Mouse (Mus musculus): ENCODE data around the gene Gabpb1.

Gabpb1 gene

DNA sequence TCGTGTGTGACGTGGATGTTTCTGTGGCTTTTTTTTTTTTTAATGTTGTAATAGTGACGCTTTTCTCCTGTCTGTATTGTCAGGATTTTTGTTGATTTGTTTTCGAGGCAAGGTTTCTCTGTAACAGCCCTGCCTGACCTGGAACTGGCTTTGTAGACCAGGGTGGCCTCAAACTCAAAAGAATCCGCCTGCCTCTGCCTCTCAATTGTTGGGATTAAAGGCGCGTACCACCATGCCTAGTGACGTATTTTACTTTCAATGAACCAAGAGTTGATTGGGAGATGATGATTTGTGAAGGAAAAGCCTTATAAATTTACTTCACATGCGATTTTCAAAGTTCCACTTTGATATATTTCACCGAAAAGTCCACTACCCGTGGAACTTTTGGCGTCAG is at the start of gene Gabpb1:
Gabpb1 (minus strand) TSS at position 216 of the 394 bp plus-strand sequence.
- DNase-seq (ENCODE audit: low spot score in 2 of 2) = no peak

DNA sequence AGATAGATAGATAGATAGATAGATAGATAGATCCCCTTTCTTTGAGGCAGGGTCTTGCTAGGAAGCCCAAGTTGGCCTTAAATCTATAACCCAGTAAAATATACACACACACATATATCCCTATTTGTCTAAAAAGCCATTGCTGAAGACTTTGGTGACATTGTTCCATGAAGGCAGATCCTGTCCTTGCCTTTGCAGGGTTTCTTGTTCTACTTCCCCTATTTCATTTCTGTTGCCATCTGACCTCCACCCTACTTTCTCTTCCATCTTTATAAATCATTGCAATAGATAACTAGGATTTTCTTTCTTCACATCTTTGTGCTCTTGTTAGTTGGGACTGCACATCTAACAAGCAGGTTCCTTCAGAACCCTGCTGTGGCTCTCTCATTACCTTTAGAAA is 36.8 kb upstream of the Gabpb1 start:
- DNase-seq (ENCODE audit: low spot score in 2 of 2) = no peak

DNA sequence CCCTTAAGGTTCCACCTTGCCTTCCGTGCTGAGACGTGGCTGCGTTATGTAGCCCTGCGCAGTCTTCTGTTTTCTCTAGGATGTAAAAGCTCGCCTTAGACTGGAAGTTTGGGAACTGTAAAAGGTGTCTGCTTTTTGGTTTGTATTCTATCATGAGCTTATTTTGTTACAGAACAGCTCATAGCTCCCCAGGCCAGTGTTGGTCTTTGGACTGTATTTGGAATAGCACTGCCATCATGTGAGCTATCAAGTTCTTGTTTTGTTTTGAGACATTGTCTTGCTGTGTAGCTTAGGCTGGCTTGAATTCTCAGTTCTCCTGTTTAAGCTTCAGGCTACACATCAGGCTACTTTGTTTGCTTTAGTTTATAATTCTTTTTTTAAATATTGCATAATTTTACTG is 36.4 kb upstream of the Gabpb1 start:
- DNase-seq (ENCODE audit: low spot score in 2 of 2) = no peak

DNA sequence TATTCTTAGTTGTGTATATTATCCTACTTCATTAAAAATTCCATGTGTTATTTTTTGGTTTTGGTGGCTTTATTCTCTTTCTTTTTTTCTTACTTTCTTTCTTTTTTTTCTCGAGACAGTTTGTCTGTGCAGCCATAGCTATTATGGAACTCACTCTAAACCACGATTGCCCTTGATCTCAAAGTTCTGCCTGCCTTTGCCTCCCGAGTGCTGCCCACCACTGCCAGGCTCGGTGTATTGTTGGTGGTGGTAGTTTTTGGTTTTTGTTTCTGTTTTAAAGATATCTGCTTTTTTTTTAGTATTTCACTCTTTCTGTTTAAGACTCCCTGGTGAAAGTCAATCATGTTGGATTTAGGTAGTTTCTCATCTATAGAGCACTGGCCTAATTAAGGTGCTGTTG is 32.2 kb upstream of the Gabpb1 start:
- DNase-seq (ENCODE audit: low spot score in 2 of 2) = no peak

DNA sequence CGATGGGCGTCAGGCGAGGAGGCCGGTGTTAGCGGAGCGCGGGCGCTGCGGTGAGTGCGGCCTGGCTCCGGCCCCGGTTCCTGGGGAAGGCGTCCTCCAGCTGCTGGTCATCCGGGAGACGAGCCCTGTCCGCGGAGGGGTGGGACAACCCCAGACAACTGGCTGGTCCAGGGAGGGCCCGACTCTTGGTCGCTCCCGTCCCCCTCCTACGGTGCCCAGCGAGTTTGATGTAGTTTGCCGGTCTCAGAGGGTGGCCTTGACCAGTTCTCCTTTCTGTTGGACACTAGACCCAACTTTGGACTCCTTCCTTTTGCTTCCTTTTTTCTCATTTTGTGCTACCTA is 31.3 kb upstream of the Gabpb1 start:
- no peak for DNase-seq (ENCODE audit: low spot score in 2 of 2)

DNA sequence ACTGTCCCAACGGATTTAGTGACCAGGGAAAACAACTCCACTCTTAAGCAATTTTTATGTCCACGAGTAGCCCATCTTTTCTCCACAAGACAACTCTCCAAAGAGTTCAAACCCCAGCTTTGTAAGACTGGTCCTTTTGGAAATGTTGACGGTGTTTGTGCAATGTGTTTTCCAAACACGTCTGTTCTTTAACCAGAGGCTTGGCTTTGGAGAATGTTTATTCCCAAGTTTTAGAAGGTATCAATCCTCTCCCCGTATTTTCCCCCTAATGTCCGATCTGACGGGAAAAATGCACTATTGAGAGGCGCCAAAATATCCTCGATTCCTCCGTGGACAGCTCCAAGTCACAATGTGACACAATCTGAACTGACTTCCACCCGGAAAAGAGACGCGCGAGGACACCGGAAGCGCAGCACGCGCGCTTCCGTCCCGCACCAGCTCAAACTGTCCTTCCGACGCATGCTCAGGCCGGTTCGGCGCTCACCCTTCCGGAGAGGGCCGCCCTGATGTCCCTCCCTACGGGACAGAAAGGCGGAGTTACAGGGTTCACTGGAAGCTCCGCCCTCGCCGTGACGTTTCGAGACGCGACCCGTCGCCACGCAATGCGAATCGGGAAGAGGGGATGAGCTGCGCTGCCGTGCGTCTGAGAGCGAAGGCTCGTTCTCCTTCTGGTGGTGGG is 30.8 kb upstream of the Gabpb1 start, which contains the start of gene Usp8:
Usp8 (plus strand) TSS at position 570 of the 679 bp plus-strand sequence.
- DNase-seq (ENCODE audit: low spot score in 2 of 2) = peak; percentile 96 to 98

DNA sequence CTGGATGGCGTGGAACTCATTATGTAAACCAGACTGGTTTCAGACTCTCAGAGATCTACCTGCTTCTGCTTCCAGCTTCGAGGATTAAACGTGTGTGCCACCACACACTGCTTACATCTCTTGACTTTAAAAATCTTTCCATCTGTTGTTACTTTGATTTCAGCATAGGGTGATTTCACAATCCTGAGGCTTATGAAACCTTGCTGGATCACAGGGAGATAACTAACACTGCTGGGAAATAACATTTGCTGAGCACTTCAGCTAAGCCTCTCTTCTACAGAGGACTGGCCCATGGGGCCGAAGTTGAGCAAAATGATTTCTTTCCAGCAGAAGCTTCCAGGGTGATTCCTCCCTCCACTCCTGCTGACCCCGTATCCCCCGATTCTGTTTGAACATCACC is 19.1 kb upstream of the Gabpb1 start:
- DNase-seq (ENCODE audit: low spot score in 2 of 2) = no peak

DNA sequence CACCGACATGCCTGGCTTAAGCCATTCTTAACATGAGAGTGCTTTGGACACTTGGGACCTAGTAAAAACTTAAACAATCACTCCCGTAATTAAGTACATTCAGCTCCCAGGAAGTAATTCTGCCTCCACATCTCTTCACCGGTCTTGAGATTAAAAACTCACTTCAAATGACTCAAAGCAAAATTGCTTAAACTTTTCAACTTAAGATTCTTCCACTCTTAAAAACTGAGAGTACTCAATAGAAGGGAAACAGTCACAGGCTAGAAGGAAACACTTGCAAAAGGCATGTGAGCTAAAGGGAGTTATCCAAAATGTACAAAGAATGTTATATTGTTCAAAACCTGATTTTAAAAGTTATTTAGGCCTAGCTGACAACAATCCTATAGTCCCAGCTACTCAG is 15.2 kb upstream of the Gabpb1 start:
- DNase-seq (ENCODE audit: low spot score in 2 of 2) = no peak

DNA sequence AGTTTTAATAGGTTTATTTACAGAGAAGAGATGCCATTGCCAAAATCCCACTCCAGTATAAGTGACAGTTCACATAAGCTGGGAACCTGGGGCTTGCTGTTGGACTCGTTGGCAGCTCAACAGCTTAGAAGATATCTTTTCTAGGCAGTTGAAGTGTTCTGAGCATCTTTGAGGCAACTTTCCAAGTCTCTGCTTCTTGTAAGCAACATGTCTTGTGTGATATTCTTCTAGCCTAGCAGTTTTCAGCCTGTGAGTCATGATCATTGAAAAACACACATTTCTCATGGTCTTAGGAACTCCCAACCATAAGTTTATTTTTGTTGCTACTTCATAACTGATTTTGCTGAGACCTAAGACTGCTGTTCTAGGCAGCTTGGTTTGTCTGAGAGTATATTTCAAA is 6.8 kb upstream of the Gabpb1 start:
- no peak for DNase-seq (ENCODE audit: low spot score in 2 of 2)

DNA sequence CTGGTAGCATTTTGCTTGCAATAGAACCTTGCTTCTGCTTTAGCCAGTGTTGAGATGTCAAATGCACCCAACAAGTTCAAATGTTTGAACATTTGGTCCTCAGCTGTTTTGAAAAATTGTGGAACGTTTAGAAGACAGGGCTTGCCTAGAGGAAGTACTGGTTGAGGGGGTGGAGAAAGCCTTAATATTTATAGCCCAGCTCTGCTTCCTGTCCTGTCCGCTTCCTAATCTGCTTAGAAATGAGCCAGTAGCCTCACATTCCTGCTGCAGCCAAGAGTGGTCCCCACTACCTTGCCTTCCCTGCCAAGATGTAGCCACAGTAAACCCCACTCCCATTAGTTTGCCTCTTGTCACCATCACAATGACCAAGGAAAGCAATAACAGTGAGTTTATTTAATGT is 6.2 kb upstream of the Gabpb1 start:
- no peak for DNase-seq (ENCODE audit: low spot score in 2 of 2)

DNA sequence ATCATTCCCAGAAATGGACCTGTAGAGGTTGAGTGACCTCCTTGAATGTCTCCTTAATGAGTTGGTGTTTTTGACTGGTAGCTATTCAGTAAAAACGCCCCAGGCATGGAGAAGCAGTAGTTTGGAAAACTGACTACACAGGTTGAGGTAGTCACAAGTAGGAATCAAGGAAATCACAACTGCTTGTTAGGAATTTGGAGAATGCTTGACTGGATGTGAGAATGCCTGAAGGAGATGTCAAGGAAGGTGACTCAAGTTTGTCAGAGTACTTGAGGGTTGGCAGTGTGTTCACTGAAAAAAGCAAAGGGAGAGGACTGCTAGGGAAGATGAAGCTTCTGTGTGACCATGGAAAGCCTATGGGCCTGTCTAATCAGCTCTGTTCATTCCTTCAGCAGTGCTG is 1.2 kb upstream of the Gabpb1 start:
- DNase-seq (ENCODE audit: low spot score in 2 of 2) = no peak

DNA sequence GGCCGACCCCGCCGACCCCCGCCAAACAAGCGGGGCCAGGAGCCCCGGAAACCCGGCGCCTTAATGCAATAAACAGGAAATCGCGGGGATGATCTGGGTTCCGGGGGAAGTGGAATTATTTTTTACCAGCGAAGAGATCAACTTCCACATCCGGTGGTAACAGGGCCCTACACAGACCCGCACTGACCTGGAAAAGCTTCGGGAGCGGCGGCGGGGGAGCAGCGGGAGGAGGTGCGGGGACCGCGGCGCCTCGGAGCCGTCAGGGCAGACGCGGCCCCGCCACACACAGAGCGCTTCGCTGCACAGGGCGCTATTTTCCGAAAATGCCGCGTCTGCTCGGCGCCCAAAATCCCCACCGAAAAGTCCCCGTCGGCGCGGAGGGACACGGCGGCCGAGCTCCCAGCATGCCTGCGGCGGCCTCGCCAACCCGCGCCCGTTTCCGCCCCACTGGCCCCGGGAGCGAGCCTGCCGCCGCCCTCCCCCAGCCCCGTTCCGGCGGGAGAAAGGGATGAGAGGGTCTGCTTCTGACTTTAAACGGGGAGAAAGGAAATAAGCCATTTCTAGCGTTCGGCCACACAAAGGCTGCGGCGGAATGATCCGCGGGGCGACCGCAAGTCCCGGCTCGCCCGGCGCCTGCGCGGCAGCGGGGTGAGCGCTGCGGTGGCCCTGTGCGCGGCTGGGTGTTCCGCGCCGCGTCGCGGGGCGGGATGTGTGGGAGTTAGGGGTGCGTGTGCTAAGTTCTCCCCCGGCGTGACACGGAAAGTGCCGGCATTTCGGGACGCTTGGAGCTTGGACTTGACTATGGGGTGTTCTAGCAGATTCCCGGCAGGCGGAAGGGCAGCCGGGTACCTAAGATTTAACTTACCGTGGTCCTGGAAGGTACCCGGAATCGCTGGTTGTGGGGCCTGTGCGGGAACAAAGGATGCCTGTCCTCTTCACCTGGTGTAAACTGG is 692 bp downstream of the Gabpb1 start:
- DNase-seq (ENCODE audit: low spot score in 2 of 2) = peak; percentile 78 to 85

DNA sequence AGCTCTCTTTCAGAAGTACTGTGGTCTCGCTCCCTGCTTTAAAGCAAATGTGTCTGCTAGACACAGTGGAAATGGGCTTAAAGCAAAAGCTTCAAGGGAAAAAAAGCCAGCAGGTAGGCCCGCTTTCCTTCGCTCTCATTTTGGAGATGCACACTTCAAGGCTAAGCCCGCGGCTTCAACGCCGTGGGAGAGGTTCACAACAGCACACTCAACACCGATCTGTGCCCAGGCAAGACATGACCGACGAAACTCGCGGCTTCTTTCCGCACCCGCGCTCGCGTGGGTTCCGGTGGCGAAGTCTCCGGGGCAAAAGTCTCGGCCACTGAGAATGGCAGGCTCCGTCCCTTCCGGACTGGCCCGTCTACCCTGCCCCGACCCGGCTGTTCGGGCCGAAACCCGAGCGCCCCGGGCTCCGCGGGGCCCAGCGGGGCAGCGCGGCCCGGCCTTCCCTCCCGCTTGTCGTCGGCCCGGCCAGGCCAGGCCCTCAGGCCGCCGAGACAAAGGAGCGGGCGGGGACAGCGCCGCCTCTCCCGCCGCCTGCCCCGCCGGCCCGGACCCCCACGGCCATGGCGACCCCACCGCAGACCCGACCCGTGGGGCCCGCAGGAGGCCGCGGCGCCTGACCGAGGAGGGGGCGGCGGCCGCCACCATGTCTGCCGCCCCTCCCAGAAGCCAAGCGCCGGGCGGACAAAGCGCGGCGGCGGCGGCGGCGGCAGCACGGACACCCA is 1.5 kb downstream of the Gabpb1 start:
- peak; percentile 24 to 48 for DNase-seq (ENCODE audit: low spot score in 2 of 2)

DNA sequence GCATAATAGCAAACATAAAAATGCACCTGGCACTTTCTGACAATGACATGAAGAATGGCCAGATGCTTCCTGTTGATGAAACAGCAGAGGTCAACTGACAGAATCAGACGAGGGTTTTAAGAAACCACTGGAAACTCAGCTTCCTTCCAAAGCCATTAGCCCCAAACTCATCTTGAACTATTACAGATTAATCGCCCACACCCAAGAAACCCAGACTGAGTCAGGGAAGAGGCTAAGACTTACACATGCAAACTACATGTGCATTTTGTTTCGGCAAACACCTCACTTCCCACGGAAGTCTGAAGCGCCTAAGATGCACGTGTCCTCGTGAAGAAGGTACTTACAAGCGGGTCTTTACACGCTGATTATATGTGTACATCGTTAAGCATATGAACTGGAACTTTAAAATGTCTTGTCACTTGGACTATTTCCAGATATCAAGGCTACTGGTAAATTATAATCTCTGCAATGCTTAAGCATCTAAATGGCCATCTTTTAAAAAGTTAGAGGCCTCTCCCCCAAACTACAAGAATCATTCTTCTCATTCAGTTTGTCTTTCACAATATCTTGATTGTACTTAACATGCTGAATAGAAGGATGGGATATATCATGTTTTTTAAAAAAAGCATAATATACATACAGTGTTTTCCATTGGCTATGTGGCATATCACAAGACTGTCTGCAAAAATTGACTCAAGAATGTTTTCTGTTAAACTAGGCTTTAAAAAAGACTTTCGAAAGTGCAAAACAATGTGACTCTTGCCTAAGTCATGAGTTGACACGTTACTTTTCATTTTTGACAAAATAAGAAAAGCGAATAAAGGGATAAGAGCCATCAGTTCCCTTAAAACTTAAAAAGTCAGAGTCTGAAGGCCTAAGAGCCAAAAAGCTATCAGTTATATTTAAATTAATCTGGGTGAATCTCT is 2.6 kb downstream of the Gabpb1 start:
- DNase-seq (ENCODE audit: low spot score in 2 of 2) = no peak

DNA sequence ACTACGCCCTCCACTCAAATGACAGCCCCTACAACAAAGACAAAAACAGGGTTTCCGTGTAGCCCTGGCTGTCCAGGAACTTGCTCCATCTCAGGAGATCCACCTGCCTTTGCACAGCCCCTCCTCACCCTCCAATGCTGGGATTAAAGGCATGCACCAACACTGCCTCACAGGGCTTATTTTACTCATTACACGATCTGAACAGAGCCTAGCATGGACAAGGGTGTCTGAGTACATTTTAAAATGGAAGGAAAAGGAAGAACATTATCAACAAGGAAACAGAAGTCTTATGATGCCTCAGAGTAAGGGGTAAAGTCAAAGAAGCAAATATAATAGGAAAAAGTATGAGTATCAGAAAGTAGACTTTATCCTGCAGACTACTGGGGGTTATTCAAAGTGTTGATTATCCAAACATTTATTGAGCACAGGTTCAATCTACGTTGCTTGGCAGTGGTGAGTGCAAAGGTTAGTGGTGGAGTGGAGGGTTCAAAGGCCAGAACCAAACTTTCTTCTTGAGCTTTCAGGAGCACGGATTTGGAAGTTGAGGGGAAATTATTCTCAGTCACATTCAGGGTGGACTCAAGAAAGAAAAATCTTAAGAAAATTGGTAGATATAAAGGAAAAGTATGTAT is 7.4 kb downstream of the Gabpb1 start:
- DNase-seq (ENCODE audit: low spot score in 2 of 2) = no peak

DNA sequence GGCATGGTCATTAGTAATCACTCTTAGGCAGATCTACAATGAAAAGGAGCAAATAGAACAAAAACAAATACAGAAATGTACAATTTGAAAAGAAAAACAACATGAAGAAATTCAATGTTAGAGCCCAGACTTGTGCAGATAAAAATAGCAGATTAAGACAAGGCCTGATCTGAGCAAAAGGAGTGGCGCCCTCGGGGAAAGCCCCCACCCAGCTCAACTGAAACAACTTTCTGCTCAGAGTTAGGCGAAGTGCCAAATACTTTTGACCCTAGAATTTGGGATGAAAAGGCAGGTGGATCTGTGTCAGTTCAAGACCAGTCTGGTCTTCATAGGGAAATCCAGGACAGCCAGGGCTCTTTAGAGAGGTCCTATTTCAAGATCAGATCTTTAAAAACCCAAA is 10.2 kb downstream of the Gabpb1 start:
- no peak for DNase-seq (ENCODE audit: low spot score in 2 of 2)

DNA sequence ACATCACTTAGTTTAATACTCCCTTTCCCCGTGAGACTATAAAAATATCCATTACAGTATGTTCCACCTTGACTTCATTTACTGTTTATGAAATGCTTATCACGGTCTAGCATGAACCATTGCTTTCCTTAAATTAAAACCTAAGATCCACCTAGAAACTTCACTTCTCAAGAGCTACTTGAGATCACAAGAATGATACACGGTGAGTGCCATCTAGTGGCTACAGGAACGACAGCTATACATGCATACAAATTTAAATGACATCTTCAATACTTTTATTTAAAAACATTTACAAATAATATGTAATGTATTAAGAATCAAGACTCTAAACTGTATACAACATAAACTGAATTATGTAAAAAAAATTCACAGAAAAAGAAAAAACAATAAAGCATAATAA is 12.7 kb downstream of the Gabpb1 start:
- DNase-seq (ENCODE audit: low spot score in 2 of 2) = no peak

DNA sequence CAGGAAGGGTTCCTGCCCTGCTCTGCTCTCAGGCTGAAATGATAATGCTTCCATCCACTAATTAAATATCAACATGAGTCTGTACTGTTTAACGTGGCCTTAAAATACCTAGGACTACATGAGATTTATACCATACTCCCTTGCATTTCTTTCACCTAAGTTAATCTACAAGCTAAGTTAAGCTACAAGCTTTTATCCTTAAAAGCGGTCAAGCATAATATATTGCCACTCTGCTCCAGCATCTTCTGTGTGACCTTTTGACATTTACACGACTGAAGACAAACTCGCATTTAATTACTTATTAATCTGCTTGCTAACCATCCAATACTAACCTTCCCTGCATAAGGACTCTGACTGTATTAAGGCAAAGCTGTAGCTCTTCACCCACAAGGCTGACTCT is 23.2 kb downstream of the Gabpb1 start:
- DNase-seq (ENCODE audit: low spot score in 2 of 2) = no peak

DNA sequence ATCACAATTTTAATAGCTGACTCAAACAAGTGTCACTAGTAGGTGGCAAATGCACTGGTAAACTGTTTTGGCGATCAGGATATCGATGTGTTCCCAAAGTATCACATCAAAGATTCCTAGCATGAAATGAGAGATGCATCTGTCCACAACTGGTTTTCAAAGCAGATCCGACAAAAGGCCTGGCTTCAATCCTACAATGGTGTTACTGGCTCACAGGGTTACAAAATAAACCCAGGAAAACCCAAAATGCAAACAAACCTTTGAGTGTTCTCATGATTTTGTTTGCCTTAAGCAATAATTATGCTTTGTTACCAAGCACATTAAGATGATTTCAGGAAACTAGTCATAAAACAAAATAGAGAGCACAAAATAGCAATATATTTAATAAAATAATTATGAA is 28.4 kb downstream of the Gabpb1 start:
- no peak for DNase-seq (ENCODE audit: low spot score in 2 of 2)

DNA sequence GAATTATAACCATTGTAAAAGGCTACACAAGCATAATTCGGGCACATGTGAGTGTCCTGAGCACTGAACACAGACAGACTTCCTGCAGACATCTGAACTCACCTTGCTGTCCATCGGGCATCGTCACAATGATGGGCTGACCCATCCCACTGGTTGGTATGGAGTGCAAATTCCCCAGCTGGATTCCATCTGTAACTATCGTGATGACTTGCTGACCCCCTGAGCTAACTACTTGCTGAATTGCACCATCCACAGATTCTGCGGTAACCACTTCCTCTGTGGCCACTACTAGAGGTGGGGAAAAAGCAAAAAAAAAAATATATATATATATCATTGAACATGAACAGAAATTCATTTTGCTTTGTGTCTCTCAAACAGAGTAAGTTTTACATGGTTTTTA is 29.7 kb downstream of the Gabpb1 start:
- no peak for DNase-seq (ENCODE audit: low spot score in 2 of 2)

DNA sequence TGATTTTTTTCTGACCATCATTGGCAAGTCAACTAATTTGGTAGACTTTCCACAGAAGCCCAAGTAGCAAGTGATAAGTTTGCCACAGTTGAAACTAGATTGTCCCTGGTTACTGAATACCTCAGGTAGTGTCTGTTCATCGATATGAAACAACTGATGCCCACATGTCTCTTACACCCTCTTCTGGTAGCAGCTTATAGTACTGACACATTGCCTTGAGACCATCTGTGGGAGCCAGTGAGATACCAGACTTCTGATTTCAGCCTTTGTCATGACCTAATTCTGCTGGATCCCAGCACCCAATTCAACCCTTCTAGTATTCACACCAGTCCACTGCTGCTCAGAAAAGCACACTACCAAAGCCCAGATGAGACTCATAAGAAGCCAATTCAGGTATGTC is 31.4 kb downstream of the Gabpb1 start:
- DNase-seq (ENCODE audit: low spot score in 2 of 2) = no peak
